ENCODE assay signal across 10 mouse cellular contexts in genomic region chr5:24045998-24046631, GRCm38 (mm10). TPM values are rescaled to one million over a fixed set of nuclear protein-coding genes. Genes with fewer than 3 reads are reported as not detected.
A peak's percentile ranks its signal among the peaks of the same experiment; 100 is the strongest.
DNase-seq lines count a peak whose midpoint lies in the region; ATAC-seq and TF ChIP-seq lines count a peak whose summit lies in the region.
"Had no signal": no experiment of that assay in that cellular context is flagged by ENCODE, and none has a peak within 500 bp of the region (broad histone marks: within the 10 kb centered on the region; RNA-seq: fewer than 3 reads in every experiment).

No protein-coding gene starts in this region.

- no peaks in the 10 kb centered on the region for H3K36me3 ChIP-seq in stomach, embryonic 14.5 days (ENCODE audit: control insufficient read depth, insufficient read depth, low read length)
- H3K36me3 ChIP-seq: heart, embryonic 13.5 days had no signal

- H3K9ac ChIP-seq in stomach, embryonic 14.5 days (replicated peaks; ENCODE audit: low read depth, low read length), result no peak overlapping the region
- H3K9ac ChIP-seq: heart, embryonic 13.5 days had no signal

- H3K4me1 ChIP-seq in lung, adult 2 months (ENCODE audit: control insufficient read depth, insufficient read depth, low read length), result no peaks in the 10 kb centered on the region
- peaks cover 3% of the 10 kb centered on the region; the same call in 1 of the 2 replicates for H3K4me1 ChIP-seq in stomach, embryonic 14.5 days (ENCODE audit: control insufficient read depth, insufficient read depth, low read length)

- H3K4me3 ChIP-seq in lung, adult 2 months (replicated peaks; ENCODE audit: extremely low read depth, low read depth, low read length), result no peak overlapping the region
- no peak overlapping the region for H3K4me3 ChIP-seq in stomach, embryonic 14.5 days (ENCODE audit: low read depth, low read length)
- H3K4me3 ChIP-seq: heart, embryonic 13.5 days had no signal

- no peak overlapping the region for H3K4me2 ChIP-seq in stomach, embryonic 14.5 days (replicated peaks; ENCODE audit: low read depth, low read length)
- H3K4me2 ChIP-seq: heart, embryonic 13.5 days had no signal

- DNase-seq in adrenal gland, adult (ENCODE audit: inconsistent age in 2 of 2, low spot score in 1 of 2), result peak; percentile 54 to 88
- no peak for DNase-seq in adrenal gland, adult 18-20 months (ENCODE audit: low spot score in 2 of 2)
- peak; percentile 44 for DNase-seq in lung, postnatal 10 days
- no peak for DNase-seq in lung, adult 2 months
- DNase-seq in layer of hippocampus, adult 9-10 months (ENCODE audit: low spot score), result peak; percentile 45
- DNase-seq in c-Kit-positive CD71-positive TER-119-positive erythroid progenitor cells, embryonic 14.5 days (ENCODE audit: low spot score), result no peak
- no peak for DNase-seq in spleen, adult 12 weeks (ENCODE audit: low spot score)

- 0 out of 2 replicates have a peak overlapping the region, but pooled peaks have one; percentile 1 for H3K27ac ChIP-seq in stomach, embryonic 14.5 days (ENCODE audit: low read length)
- H3K27ac ChIP-seq: heart, embryonic 13.5 days had no signal

- no peak for TF ChIP-seq CTCF in lung, adult 2 months (IDR thresholded peaks at IDR 0.05; ENCODE audit: insufficient read depth, low read length)

- no peaks in the 10 kb centered on the region for H3K9me3 ChIP-seq in stomach, embryonic 14.5 days (ENCODE audit: control insufficient read depth, low read depth, low read length)
- H3K9me3 ChIP-seq: heart, embryonic 13.5 days had no signal

- no peaks in the 10 kb centered on the region for H3K27me3 ChIP-seq in stomach, embryonic 14.5 days (ENCODE audit: control insufficient read depth, insufficient read depth, low read length)
- H3K27me3 ChIP-seq: heart, embryonic 13.5 days had no signal

- peak; percentile 37; the same call in 1 of the 2 replicates for ATAC-seq in stomach, embryonic 14.5 days (ENCODE audit: insufficient number of reproducible peaks, insufficient read depth, low FRiP score, low read depth)
- ATAC-seq: activated CD4-positive, CD25-positive, alpha-beta regulatory T cell, adult 4 months had no signal

- 52% methylated on average over 4 of the region's 4 CpGs for WGBS in lung, adult 2 months
- 32% methylated on average over 4 of the region's 4 CpGs for WGBS in stomach, embryonic 14.5 days

- TF ChIP-seq POLR2A in lung, adult 2 months (IDR thresholded peaks at IDR 0.05; ENCODE audit: borderline replicate concordance, extremely low read depth, low read depth, low read length), result no peak

RNA-seq across cellular contexts. Expression of gene Fam126a, which starts 15.6 kb away (rescaled TPM):
- 100 to 1,000 TPM in 1 of 2 experiments, 10 to 100 TPM in 1; 51.9 to 156 TPM for total RNA-seq in adrenal gland, adult 18-20 months (2021)
- 4.8 and 7.8 TPM in 2 replicates for polyA plus RNA-seq in lung, adult 2 months (2012; rRNA removed)
- 21.3 and 22.9 TPM in 2 replicates for polyA plus RNA-seq in stomach, embryonic 14.5 days (2014; fragmentation: Nextera tagmentation; extraction: Ambion mirVana)

RNA-seq across cellular contexts. Expression of gene Klhl7, which starts 54.3 kb away (rescaled TPM):
- 10 to 100 TPM; 32.2 to 36.7 TPM for total RNA-seq in adrenal gland, adult 18-20 months (2021)
- 3.0 and 5.9 TPM in 2 replicates for polyA plus RNA-seq in lung, adult 2 months (2012; rRNA removed)
- polyA plus RNA-seq in stomach, embryonic 14.5 days (2014; fragmentation: Nextera tagmentation; extraction: Ambion mirVana), result 56.1 and 60.9 TPM in 2 replicates

Comparison
In these comparisons a context has a peak if more than half of its experiments do, and no peak if none do; other contexts are left out.
1. DNase-seq: peak in adrenal gland, adult (2 of 2), lung, postnatal 10 days (single experiment) and layer of hippocampus, adult 9-10 months (single experiment); none in adrenal gland, adult 18-20 months (0 of 2), lung, adult 2 months (single experiment), c-Kit-positive CD71-positive TER-119-positive erythroid progenitor cells, embryonic 14.5 days (single experiment) and spleen, adult 12 weeks (single experiment).